Mouse (Mus musculus) CH12.LX (cell line): ENCODE data around the gene Stox2. TPM values are rescaled to one million over a fixed set of nuclear protein-coding genes. Genes with fewer than 3 reads are reported as not detected.

ENCODE experiments used
- DNase-seq: peaks from one replicate; pipeline ENCODE4 v3.0.0-alpha.2; 2013; ENCODE audit errors: extremely low read depth
- H3K27ac ChIP-seq: 2 replicates; pipeline ENCODE4 v1.5.1; 2012; ENCODE audit warnings: low read depth, mild to moderate bottlenecking, control low read depth, moderate library complexity; ENCODE audit not compliant: insufficient read depth
- H3K27me3 ChIP-seq: replicated peaks from 2 replicates; pipeline ENCODE3; 2012; ENCODE audit warnings: inconsistent platforms
- H3K36me3 ChIP-seq, 2 experiments: replicated peaks in 1 of 2; 2 replicates each; pipeline versions ENCODE3 to v1.6.1; 2012; ENCODE audit warnings: inconsistent platforms in 1 of 2, low read length in 1 of 2, mild to moderate bottlenecking in 1 of 2, mixed read lengths in 1 of 2, moderate library complexity in 1 of 2; ENCODE audit not compliant: control insufficient read depth in 1 of 2, insufficient read depth in 1 of 2
- H3K4me1 ChIP-seq, 2 experiments: 2 replicates each; pipeline ENCODE4 v1.6.1; 2012; ENCODE audit warnings: inconsistent platforms in 1 of 2, moderate library complexity in 1 of 2; ENCODE audit not compliant: insufficient read depth in 2 of 2, control insufficient read depth in 1 of 2
- H3K4me2 ChIP-seq: 2 replicates; pipeline ENCODE4 v1.6.1; 2012; ENCODE audit warnings: low read depth, mild to moderate bottlenecking, control low read depth; ENCODE audit not compliant: poor library complexity, insufficient read depth, severe bottlenecking
- H3K4me3 ChIP-seq, 3 experiments: fragments of 150-350 bp in 1 of 3; sonication (generic) in 1 of 3; replicated peaks in 1 of 3; 2 replicates each; pipeline versions ENCODE3 to v1.5.1; 2011 to 2012; ENCODE audit warnings: low read depth in 2 of 3, low read length in 2 of 3, mild to moderate bottlenecking in 2 of 3, moderate library complexity in 2 of 3, control low read depth in 1 of 3, improper control_type of control experiment in 1 of 3, inconsistent platforms in 1 of 3, mixed read lengths in 1 of 3; ENCODE audit not compliant: poor library complexity in 1 of 3
- H3K79me2 ChIP-seq: replicated peaks from 2 replicates; pipeline ENCODE4 v1.6.1; 2012; ENCODE audit warnings: mild to moderate bottlenecking, moderate library complexity; ENCODE audit not compliant: control insufficient read depth, poor library complexity, insufficient read depth, severe bottlenecking; ENCODE audit errors: extremely low read depth
- H3K9ac ChIP-seq: 2 replicates; pipeline ENCODE4 v1.6.1; 2012; ENCODE audit warnings: low read depth, mild to moderate bottlenecking, control low read depth, moderate library complexity; ENCODE audit not compliant: insufficient read depth
- H3K9me3 ChIP-seq: replicated peaks from 2 replicates; pipeline ENCODE3; 2012; ENCODE audit warnings: low read length, inconsistent platforms, mixed read lengths
- CHD1 ChIP-seq: IDR thresholded peaks from 2 replicates; pipeline ENCODE4 v1.6.1; 2012; ENCODE audit warnings: low read depth, low read length, improper control_type of control experiment, inconsistent platforms
- CTCF ChIP-seq, 2 experiments: IDR thresholded peaks in 1 of 2; conservative IDR thresholded peaks in 1 of 2; 2 replicates each; pipeline ENCODE4 v1.5.1; 2011 to 2012; ENCODE audit warnings: low read depth in 2 of 2, low read length in 2 of 2, improper control_type of control experiment in 1 of 2, inconsistent platforms in 1 of 2, mild to moderate bottlenecking in 1 of 2, moderate library complexity in 1 of 2
- ELF1 ChIP-seq: IDR thresholded peaks from 2 replicates; pipeline ENCODE4 v1.6.1; 2014; ENCODE audit warnings: low read depth, mild to moderate bottlenecking, inconsistent platforms, low read length, improper control_type of control experiment
- EP300 ChIP-seq: IDR thresholded peaks from 2 replicates; pipeline ENCODE4 v1.6.1; 2011; ENCODE audit warnings: low read length, improper control_type of control experiment
- GABPA ChIP-seq: IDR thresholded peaks from 2 replicates; pipeline ENCODE4 v1.6.1; 2012; ENCODE audit warnings: low read depth, low read length, improper control_type of control experiment, inconsistent platforms; ENCODE audit not compliant: insufficient replicate concordance
- IRF4 ChIP-seq: IDR thresholded peaks from 2 replicates; pipeline ENCODE4 v1.6.1; 2014; ENCODE audit warnings: low read depth, mild to moderate bottlenecking, inconsistent platforms, low read length, improper control_type of control experiment
- JUND ChIP-seq: conservative IDR thresholded peaks from 2 replicates; pipeline ENCODE4 v1.6.1; 2011; ENCODE audit warnings: low read depth, low read length, improper control_type of control experiment
- MAX ChIP-seq: IDR thresholded peaks from 2 replicates; pipeline ENCODE4 v1.6.1; 2011; ENCODE audit warnings: low read length, improper control_type of control experiment
- MEF2A ChIP-seq: IDR thresholded peaks from 2 replicates; pipeline ENCODE4 v1.6.1; 2014; ENCODE audit warnings: low read depth, mild to moderate bottlenecking, inconsistent platforms, low read length, improper control_type of control experiment, borderline replicate concordance
- MXI1 ChIP-seq: IDR thresholded peaks from 2 replicates; pipeline ENCODE4 v1.6.1; 2011; ENCODE audit warnings: mild to moderate bottlenecking, low read depth, low read length, improper control_type of control experiment
- SIN3A ChIP-seq: IDR thresholded peaks from 2 replicates; pipeline ENCODE4 v1.6.1; 2012; ENCODE audit warnings: low read length, improper control_type of control experiment, inconsistent platforms
- SMC3 ChIP-seq: IDR thresholded peaks from 2 replicates; pipeline ENCODE4 v1.6.1; 2011; ENCODE audit warnings: low read depth, low read length, improper control_type of control experiment
- TBP ChIP-seq: conservative IDR thresholded peaks from 2 replicates; pipeline ENCODE4 v1.6.1; 2011; ENCODE audit warnings: low read depth, low read length, improper control_type of control experiment
- TCF12 ChIP-seq: IDR thresholded peaks from 2 replicates; pipeline ENCODE4 v1.6.1; 2014; ENCODE audit warnings: low read depth, mild to moderate bottlenecking, inconsistent platforms, low read length, improper control_type of control experiment
- USF1 ChIP-seq: IDR thresholded peaks from 2 replicates; pipeline ENCODE4 v1.6.1; 2014; ENCODE audit warnings: low read depth, mild to moderate bottlenecking, inconsistent platforms, low read length, improper control_type of control experiment
- USF2 ChIP-seq: conservative IDR thresholded peaks from 2 replicates; pipeline ENCODE4 v1.6.1; 2011; ENCODE audit warnings: low read depth, low read length, improper control_type of control experiment
- ZC3H11A ChIP-seq: IDR thresholded peaks from 2 replicates; pipeline ENCODE4 v1.6.1; 2012; ENCODE audit warnings: low read depth, mild to moderate bottlenecking, inconsistent platforms, low read length, improper control_type of control experiment
- ZMIZ1 ChIP-seq: IDR thresholded peaks from 2 replicates; pipeline ENCODE4 v1.6.1; 2012; ENCODE audit warnings: low read depth, mild to moderate bottlenecking, inconsistent platforms, low read length, improper control_type of control experiment
- dilution Hi-C: fragments of 300-500 bp; cut with MboI; formaldehyde crosslinking; loops from 2 replicates; pipeline ENCODE4 v1.14.3; 2020; ENCODE audit warnings: low sequenced_read_pairs; ENCODE audit not compliant: extremely low pct_unique_long_range_greater_than_20kb, extremely low pct_ligation_motif_present
- in situ Hi-C: fragments of 300-500 bp; cut with MboI; formaldehyde crosslinking; loops from 3 replicates; pipeline ENCODE4 v1.14.3; 2019; ENCODE audit warnings: low sequenced_read_pairs, low pct_ligation_motif_present, low pct_unique_long_range_greater_than_20kb, mixed read lengths
- polyA plus RNA-seq: library from polyadenylated mRNA; unstranded; fragments of >175 nt; gene quantifications from 2 replicates; pipeline ENCODE4 v1.2.1, GENCODE M21; 2012; ENCODE audit warnings: low read depth; ENCODE audit not compliant: insufficient read length
- total RNA-seq, 2 experiments: library from RNA; depleted of rRNA; stranded (reverse); fragments of 300-350 nt in 1 of 2; fragments of >200 nt in 1 of 2; gene quantifications; 2 replicates each; pipeline ENCODE4 v1.2.3; 2012 to 2014

Gene Stox2
- total and polyA plus RNA-seq, 3 experiments: 0.23 to 1.0 (median 0.42) TPM

DNA sequence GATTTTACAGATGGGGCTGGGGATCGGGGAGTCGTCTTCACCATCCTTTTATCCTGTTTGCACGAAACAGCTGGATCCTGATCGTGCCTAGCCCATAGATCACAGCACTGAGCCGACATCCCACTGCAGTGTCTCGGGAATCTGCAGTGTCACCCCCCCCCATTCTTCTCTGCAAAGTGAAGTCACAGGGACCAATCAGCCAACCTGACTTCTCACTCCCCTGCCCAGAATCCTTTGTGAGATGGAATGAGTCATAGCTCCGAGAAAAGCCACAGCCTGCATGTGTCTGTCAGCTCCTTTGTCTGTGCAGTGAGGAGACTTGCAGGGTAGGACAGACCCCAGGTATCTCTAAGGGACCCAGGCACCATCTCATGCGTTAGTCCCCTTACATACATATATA lies 228.1 kb downstream of the Stox2 start:
- dilution Hi-C loops (no loop called here), in situ Hi-C loops (no loop called here)
- Histone ChIP-seq H3K79me2 (no peaks in the 10 kb centered on the region), H3K4me1 (no peaks in the 10 kb centered on the region), H3K27ac (no peak overlapping the region), H3K36me3 (no peaks in the 10 kb centered on the region), H3K27me3 (no peaks in the 10 kb centered on the region), H3K9ac (no peak overlapping the region), H3K4me2 (no peak overlapping the region), H3K9me3 (no peaks in the 10 kb centered on the region), H3K4me3 (no peak overlapping the region)
- DNase-seq: no peak
- no peak for TF ChIP-seq ELF1
- no peak for TF ChIP-seq IRF4
- no peak for TF ChIP-seq USF1
- TF ChIP-seq MAX: no peak
- no peak for TF ChIP-seq CTCF (conservative IDR thresholded peaks at IDR 0.05 in 1 of 2, IDR thresholded peaks at IDR 0.05 in 1 of 2; ENCODE audit: low read depth in 2 of 2, low read length in 2 of 2)
- TF ChIP-seq ZC3H11A: no peak
- no peak for TF ChIP-seq USF2
- no peak for TF ChIP-seq JUND
- TF ChIP-seq SIN3A: no peak
- TF ChIP-seq GABPA: no peak
- TF ChIP-seq SMC3: no peak
- no peak for TF ChIP-seq MXI1
- no peak for TF ChIP-seq ZMIZ1
- TF ChIP-seq TBP: no peak
- no peak for TF ChIP-seq MEF2A
- TF ChIP-seq TCF12: no peak
- TF ChIP-seq EP300: no peak

DNA sequence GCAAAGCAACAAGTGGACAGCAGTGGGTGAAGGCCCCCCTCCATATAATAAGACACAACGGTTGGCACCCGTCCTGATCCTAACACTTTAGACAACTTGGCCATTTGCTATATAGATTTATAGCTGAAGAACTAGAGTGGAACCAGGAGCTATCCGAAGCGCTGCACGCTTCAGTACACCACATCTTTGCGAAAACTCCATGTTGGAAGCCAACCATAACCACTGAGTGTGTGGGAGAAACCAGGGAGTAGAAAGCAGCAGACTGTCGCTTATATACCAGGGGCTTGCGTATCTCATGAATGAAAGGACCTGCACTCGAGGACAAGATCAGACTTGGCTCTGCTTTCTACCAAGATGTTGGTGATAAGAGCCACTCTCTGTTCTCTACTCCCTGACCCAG lies 234.0 kb downstream of the Stox2 start:
- Histone ChIP-seq H3K4me2 (no peak overlapping the region), H3K9ac (no peak overlapping the region), H3K79me2 (no peaks in the 10 kb centered on the region), H3K4me1 (no peaks in the 10 kb centered on the region), H3K9me3 (no peaks in the 10 kb centered on the region), H3K27ac (no peak overlapping the region), H3K27me3 (no peaks in the 10 kb centered on the region), H3K4me3 (no peak overlapping the region), H3K36me3 (no peaks in the 10 kb centered on the region)
- dilution Hi-C loops: no loop called here
- in situ Hi-C loops: no loop called here
- DNase-seq: no peak
- no peak for TF ChIP-seq CHD1
